Mouse (Mus musculus): Measurements from ENCODE around the gene Babam2. TPM values are rescaled to one million over a fixed set of nuclear protein-coding genes. Genes with fewer than 3 reads are reported as not detected.

The Babam2 gene
- polyA plus RNA-seq, 1 experiment from 2014 or later = 122 TPM

GRCm38 (mm10) chr5:32033185-32033584, 335.7 kb downstream of the Babam2 start:
- CTCF ChIA-PET = interaction anchor here (1.1 kb wide), 1 partner anchor 17 kb away, joined by 4 read pairs; no protein-coding TSS in a partner anchor
- ATAC-seq (no peak), DNase-seq (ENCODE audit: low read depth, low spot score) (no peak)
- TF ChIP-seq CTCF (IDR thresholded peaks at IDR 0.05) = no peak
- in situ Hi-C loops (cut with MboI; ENCODE audit: low pct_unique_long_range_greater_than_20kb) = no loop called here
- no peaks in the 10 kb centered on the region for H3K27me3 ChIP-seq
- POLR2A ChIA-PET = interaction anchor here (0.6 to 1.4 kb wide), 2 partner anchors 13 to 38 kb away, joined by 3 read pairs; no protein-coding TSS in a partner anchor

GRCm38 (mm10) chr5:32033621-32034020, 336.1 kb downstream of the Babam2 start:
- CTCF ChIA-PET = no interaction called here

GRCm38 (mm10) chr5:32034475-32035054, 337.1 kb downstream of the Babam2 start:
- ATAC-seq (no peak), DNase-seq (ENCODE audit: low read depth, low spot score) (no peak)
- ChIA-PET CTCF (interaction anchor here (1.0 to 2.4 kb wide), 6 partner anchors 10 to 154 kb away, joined by 3 to 9 read pairs (median 4); no protein-coding TSS in a partner anchor), POLR2A (interaction anchor here (0.5 kb wide), 1 partner anchor 11 kb away, joined by 4 read pairs; no protein-coding TSS in a partner anchor)
- no peaks in the 10 kb centered on the region for H3K27me3 ChIP-seq
- in situ Hi-C loops (cut with MboI; ENCODE audit: low pct_unique_long_range_greater_than_20kb) = no loop called here
- no peak for TF ChIP-seq CTCF (IDR thresholded peaks at IDR 0.05)

More at GRCm38 (mm10) chr5:32033621-32034020, 336.1 kb downstream of the Babam2 start:
- in situ Hi-C loops (cut with MboI; ENCODE audit: low pct_unique_long_range_greater_than_20kb) = no loop called here
- POLR2A ChIA-PET = no interaction called here
- no peak for ATAC-seq
- no peaks in the 10 kb centered on the region for H3K27me3 ChIP-seq
- no peak for DNase-seq (ENCODE audit: low read depth, low spot score)
- TF ChIP-seq CTCF (IDR thresholded peaks at IDR 0.05) = no peak

GRCm38 (mm10) chr5:32035721-32036320, 338.3 kb downstream of the Babam2 start:
- H3K27me3 ChIP-seq = no peaks in the 10 kb centered on the region
- peak; percentile 97 for DNase-seq (ENCODE audit: low read depth, low spot score)
- CTCF ChIA-PET = interaction anchor here (0.6 to 2.4 kb wide), 8 partner anchors 9 to 407 kb away, joined by 3 to 9 read pairs (median 4); no protein-coding TSS in a partner anchor
- no peak for TF ChIP-seq CTCF (IDR thresholded peaks at IDR 0.05)
- POLR2A ChIA-PET = interaction anchor here (0.6 to 1.1 kb wide), 4 partner anchors 19 to 432 kb away, joined by 3 to 5 read pairs (median 3); no protein-coding TSS in a partner anchor
- ATAC-seq = peak; percentile 94
- in situ Hi-C loops (cut with MboI; ENCODE audit: low pct_unique_long_range_greater_than_20kb) = no loop called here

GRCm38 (mm10) chr5:32036896-32037295, 339.4 kb downstream of the Babam2 start:
- in situ Hi-C loops (cut with MboI; ENCODE audit: low pct_unique_long_range_greater_than_20kb) = no loop called here
- ChIA-PET POLR2A (no interaction called here), CTCF (interaction anchor here (0.6 kb wide), 1 partner anchor 50 kb away, joined by 3 read pairs; no protein-coding TSS in a partner anchor)
- no peak for DNase-seq (ENCODE audit: low read depth, low spot score)
- TF ChIP-seq CTCF (IDR thresholded peaks at IDR 0.05) = no peak
- no peaks in the 10 kb centered on the region for H3K27me3 ChIP-seq
- ATAC-seq = no peak

DNA sequence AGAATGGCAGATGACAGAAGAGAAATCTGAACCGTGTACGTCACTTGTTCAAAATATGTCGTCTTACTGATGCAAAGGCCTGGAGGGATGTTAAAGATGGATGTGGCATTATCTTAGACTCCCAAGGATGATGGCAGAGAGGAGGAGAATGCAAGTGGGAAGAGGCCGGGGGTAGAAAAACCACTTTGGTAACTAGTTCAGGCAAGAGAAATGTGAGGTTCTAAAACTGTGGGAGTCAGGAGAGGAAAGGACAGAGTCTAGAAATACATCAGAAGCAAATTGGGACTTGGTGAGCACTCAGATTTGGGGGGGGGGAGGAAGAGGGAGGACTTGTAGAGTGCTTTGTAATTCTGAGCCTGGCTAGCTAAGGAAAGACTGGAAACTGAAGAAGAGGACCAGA, 340.1 kb downstream of the Babam2 start:
- ATAC-seq (no peak), DNase-seq (ENCODE audit: low read depth, low spot score) (no peak)
- in situ Hi-C loops (cut with MboI; ENCODE audit: low pct_unique_long_range_greater_than_20kb) = no loop called here
- no peaks in the 10 kb centered on the region for H3K27me3 ChIP-seq
- POLR2A ChIA-PET = no interaction called here
- CTCF ChIA-PET = no interaction called here
- no peak for TF ChIP-seq CTCF (IDR thresholded peaks at IDR 0.05)

GRCm38 (mm10) chr5:32038994-32039393, 341.5 kb downstream of the Babam2 start:
- no peaks in the 10 kb centered on the region for H3K27me3 ChIP-seq
- TF ChIP-seq CTCF (IDR thresholded peaks at IDR 0.05) = no peak
- DNase-seq (ENCODE audit: low read depth, low spot score) (no peak), ATAC-seq (no peak)
- POLR2A ChIA-PET = no interaction called here
- CTCF ChIA-PET = no interaction called here
- in situ Hi-C loops (cut with MboI; ENCODE audit: low pct_unique_long_range_greater_than_20kb) = no loop called here

- ATAC-seq = no peak
- in situ Hi-C loops (cut with MboI; ENCODE audit: low pct_unique_long_range_greater_than_20kb) = no loop called here
- TF ChIP-seq CTCF (IDR thresholded peaks at IDR 0.05) = no peak
- DNase-seq (ENCODE audit: low read depth, low spot score) = no peak
- ChIA-PET CTCF (interaction anchor here (0.9 to 1.2 kb wide), 3 partner anchors 13 to 36 kb away, joined by 3 read pairs; no protein-coding TSS in a partner anchor), POLR2A (no interaction called here)
- no peaks in the 10 kb centered on the region for H3K27me3 ChIP-seq
Observed at GRCm38 (mm10) chr5:32039511-32039910, 342.0 kb downstream of the Babam2 start.

DNA sequence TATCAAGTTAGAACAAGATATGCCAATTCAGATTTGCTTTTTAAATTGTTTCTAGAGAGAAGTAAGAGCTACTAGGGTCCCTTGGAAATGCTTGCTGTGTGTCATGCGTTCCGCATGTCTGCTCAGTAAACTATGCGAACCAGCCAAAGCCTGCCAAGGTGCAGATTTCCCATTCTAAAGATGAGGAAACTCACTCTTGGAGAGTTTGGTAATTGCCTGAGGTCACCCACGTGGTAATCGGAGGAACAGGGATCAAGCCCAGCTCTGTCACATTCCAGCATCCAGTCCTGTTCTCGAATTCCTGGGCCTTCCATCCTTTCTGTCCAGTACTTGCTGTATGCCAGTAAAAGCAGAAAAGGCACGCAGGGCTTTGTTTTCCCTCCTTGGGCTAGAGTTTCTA, 345.7 kb downstream of the Babam2 start:
- H3K27me3 ChIP-seq = no peaks in the 10 kb centered on the region
- ChIA-PET POLR2A (no interaction called here), CTCF (no interaction called here)
- DNase-seq (ENCODE audit: low read depth, low spot score) (peak; percentile 31), ATAC-seq (no peak)
- in situ Hi-C loops (cut with MboI; ENCODE audit: low pct_unique_long_range_greater_than_20kb) = loop anchor here (5.0 kb wide), 2 partner anchors 94 to 154 kb away; partner anchors contain the start of gene Fosl2
- TF ChIP-seq CTCF (IDR thresholded peaks at IDR 0.05) = no peak

DNA sequence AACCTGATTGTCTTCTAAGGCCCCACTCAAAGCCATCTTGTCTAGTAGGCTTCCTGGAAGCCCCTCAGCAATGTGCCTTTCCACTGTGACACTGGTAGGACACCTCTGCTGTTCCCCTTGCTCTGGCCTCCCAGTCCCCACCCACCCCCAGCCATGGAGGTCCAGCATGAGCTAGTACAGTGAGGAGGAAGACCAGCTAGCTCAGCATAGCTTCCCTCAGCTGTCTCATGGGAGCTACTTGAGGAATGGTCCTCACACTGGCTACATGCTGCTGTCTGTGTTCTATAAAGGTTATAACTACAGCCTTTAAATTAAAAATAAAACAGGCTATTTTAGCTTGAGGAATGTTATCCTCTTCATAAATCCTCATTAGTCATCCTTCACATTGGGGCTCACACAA, 346.5 kb downstream of the Babam2 start:
- CTCF ChIA-PET = interaction anchor here (1.5 to 2.2 kb wide), 2 partner anchors 9 to 93 kb away, joined by 3 to 8 read pairs; no protein-coding TSS in a partner anchor
- no peak for TF ChIP-seq CTCF (IDR thresholded peaks at IDR 0.05)
- in situ Hi-C loops (cut with MboI; ENCODE audit: low pct_unique_long_range_greater_than_20kb) = loop anchor here (5.0 kb wide), 2 partner anchors 93 to 153 kb away; partner anchors contain the start of gene Fosl2
- no peaks in the 10 kb centered on the region for H3K27me3 ChIP-seq
- ATAC-seq (no peak), DNase-seq (ENCODE audit: low read depth, low spot score) (no peak)
- POLR2A ChIA-PET = interaction anchor here (0.6 kb wide), 1 partner anchor 410 kb away, joined by 5 read pairs; no protein-coding TSS in a partner anchor

DNA sequence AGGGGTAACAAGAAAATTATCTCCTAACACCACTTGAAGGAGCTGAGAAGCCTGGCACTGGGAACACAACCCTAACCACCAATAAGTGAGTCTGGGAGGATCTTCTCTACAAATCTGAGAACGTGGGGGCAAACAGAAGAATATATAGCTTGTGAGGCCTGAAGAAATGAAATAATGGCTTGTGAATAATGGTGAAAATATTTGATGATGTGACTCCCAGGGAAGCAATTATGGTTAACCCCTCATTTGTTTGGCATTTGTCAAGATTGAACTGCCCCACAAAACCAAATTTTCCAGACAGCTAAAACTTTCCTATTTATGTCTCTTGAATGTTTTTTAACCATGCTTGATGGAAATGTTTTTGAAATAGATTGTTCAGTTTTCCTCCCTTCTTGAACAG, 354.4 kb downstream of the Babam2 start:
- no peak for ATAC-seq
- ChIA-PET POLR2A (interaction anchor here (1.0 kb wide), 1 partner anchor 35 kb away, joined by 3 read pairs; no protein-coding TSS in a partner anchor), CTCF (interaction anchor here (0.8 to 1.3 kb wide), 2 partner anchors 12 to 24 kb away, joined by 3 read pairs; no protein-coding TSS in a partner anchor)
- in situ Hi-C loops (cut with MboI; ENCODE audit: low pct_unique_long_range_greater_than_20kb) = no loop called here
- no peak for TF ChIP-seq CTCF (IDR thresholded peaks at IDR 0.05)
- peak; percentile 44 for DNase-seq (ENCODE audit: low read depth, low spot score)
- H3K27me3 ChIP-seq = no peaks in the 10 kb centered on the region
